Mouse (Mus musculus) frontal cortex, adult (tissue): ENCODE results near the gene Mcfd2.

ENCODE experiments used
- ATAC-seq: cut with Nextera tagmentation; 2 replicates; pipeline ENCODE4 v1.9.2; 2017; ENCODE audit warnings: mild to moderate bottlenecking, moderate library complexity, mixed read lengths; ENCODE audit not compliant: low TSS enrichment

Mcfd2 gene

DNA sequence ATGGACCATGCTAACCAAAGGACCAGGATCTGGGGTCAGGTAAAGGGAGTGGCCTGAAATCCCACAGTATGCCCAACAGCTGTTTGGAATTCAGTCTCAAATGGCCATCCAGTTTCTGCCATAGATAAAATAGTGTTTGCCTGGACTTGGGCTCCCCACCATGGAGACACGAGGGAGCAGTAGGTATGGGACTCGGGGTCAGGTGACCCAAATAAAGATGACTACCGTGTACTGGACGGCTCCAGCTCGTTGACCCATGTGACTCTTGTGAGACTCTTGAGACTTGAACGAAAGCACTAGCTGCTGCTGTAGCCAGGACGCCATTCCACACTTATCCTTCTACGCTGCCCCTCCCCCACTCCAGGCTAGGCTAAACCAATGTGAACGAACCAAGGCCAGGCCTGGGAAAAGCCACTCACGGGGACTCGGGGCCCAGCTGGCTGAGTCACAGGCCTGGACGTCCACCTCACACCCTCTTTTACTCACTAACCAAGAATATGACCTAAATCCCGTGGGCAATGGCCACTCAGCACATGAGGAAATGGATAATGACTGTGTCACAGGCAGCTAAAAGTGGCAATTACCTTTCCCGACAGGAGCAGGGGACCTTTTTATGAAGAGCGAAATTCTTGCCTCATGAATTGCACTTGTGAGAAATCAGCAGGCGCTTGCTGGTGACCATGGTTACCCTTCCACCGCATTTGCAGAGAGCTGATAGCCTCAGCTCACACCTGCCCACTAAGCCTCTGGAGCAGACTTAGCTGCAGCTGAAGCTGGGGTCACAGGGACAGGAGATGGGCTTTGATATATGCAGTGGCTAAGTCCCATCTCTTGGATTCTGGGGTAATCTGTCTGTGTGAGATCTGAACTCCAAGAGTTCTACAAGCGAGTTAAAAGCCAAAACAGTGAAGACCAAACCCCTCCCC lies 28.7 kb downstream of the Mcfd2 start:
- no peak for ATAC-seq

GRCm38 (mm10) chr17:87235019-87235418 lies 30.7 kb downstream of the Mcfd2 start:
- no peak for ATAC-seq

DNA sequence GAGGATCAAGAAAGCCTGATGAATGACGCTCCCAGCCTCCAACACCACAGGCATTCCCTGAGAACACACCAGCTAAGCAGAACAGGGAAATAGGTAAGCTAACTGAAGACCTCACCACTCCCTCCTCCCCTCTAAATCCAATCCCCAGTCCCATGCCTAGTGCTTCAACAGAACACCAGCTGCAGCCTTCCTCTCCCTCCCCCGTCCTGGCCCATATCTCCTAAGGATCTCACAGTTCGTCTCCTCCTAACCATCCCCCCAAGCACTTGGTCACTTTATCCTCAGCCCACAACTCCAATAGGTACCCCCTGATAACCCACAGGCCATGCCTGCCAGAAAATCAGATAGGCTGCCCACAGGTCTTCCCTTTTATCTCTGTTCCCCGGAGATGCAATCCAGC lies 37.9 kb downstream of the Mcfd2 start:
- ATAC-seq = no peak

DNA sequence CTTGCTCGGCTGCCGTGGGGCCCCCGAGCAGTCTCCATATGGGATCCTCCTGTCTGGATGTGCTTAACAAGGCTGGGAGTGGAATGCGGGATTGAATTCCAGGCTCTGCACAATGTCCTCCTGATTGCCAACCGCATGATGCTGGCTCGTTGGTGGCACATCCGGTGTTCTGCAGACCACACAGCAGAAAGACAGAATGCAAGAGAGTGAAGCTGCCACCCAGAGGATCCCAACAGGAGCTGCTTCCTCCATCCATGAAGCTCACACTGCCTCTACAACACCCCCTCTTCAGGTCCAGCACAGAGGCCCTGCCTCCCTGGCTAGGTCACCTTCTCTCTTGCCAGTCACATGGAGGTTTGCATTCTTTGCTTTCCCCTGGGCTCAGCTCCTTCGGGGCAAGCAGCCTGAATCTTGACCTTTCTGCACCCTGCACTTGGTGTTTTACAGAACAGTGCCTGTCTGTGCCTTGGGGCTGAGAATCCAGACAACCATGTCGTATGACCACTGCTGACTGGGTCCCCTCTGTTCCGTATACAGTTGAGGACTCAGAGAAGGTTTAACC lies 39.6 kb downstream of the Mcfd2 start:
- peak; percentile 50; the same call in 1 of the 2 replicates for ATAC-seq

DNA sequence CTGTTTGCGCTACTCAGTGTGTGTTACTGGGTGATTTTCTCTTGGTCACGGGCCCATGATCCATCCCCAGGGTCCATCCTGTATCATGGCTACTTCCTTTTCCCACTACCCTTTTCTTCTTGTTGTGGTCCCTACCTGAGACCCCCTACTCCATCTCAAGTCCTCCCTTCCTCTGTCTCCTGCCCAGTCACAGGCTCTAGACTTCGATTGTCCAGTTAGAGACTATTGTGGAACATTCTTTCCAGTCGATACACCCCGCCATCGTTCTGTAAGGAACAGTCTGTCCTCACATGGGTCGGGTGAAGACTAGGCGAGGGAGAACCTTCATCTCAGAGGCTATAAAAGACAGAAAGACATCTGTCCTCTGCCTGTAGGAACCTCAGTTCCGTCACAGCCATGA lies 40.4 kb downstream of the Mcfd2 start:
- ATAC-seq = no peak

- ATAC-seq = no peak
Measured at GRCm38 (mm10) chr17:87224461-87224860, 41.3 kb downstream of the Mcfd2 start.

DNA sequence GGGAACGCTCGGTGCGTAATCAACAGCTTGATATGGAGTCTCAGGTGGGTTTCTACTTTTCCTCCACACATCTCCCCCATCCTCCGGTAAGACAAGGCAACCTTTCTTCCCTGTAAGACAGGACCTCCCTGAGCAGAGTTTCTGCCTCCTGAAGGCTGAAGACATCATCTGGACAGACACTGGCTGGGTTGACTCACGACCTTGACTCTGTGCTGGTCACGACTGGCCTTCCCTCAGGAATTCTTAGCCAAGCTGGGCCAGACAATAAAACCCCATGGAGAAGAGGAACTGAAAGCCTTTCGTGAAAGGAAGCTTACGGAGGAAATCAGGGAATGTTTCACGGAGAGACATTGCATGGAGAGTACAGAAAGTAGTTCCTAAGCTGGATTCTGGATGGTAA lies 46.3 kb downstream of the Mcfd2 start:
- no peak for ATAC-seq

GRCm38 (mm10) chr17:87214523-87214922 lies 51.2 kb downstream of the Mcfd2 start:
- ATAC-seq = no peak

GRCm38 (mm10) chr17:87210525-87210924 lies 55.2 kb downstream of the Mcfd2 start:
- no peak for ATAC-seq

GRCm38 (mm10) chr17:87206885-87207284 lies 58.9 kb downstream of the Mcfd2 start:
- peak; percentile 72 for ATAC-seq
